Mouse (Mus musculus) kidney, postnatal 0 days (tissue): Measurements from ENCODE around the gene Gins2. TPM values are rescaled to one million over a fixed set of nuclear protein-coding genes. Genes with fewer than 3 reads are reported as not detected.

Experiments
- ATAC-seq: fragments of 200-750 bp; cut with Nextera tagmentation; replicated peaks from 2 replicates; pipeline ENCODE4 v1.8.0; 2017; ENCODE audit warnings: low read depth, moderate number of reproducible peaks, moderate TSS enrichment, moderate library complexity; ENCODE audit not compliant: low FRiP score
- DNase-seq: peaks from one replicate; pipeline ENCODE4 v3.0.0-alpha.2; 2016; ENCODE audit warnings: low spot score
- H3K27ac ChIP-seq: fragments of 300-500 bp; sonication (generic); 2 replicates; pipeline ENCODE4 v1.5.1; 2014; ENCODE audit warnings: mild to moderate bottlenecking
- H3K27me3 ChIP-seq: fragments of 300-500 bp; sonication (generic); 2 replicates; pipeline ENCODE4 v1.6.1; 2014; ENCODE audit warnings: low read length, mixed read lengths; ENCODE audit not compliant: insufficient read depth
- H3K36me3 ChIP-seq: fragments of 300-500 bp; sonication (generic); 2 replicates; pipeline ENCODE4 v1.6.1; 2014; ENCODE audit warnings: low read length, mixed read lengths; ENCODE audit not compliant: insufficient read depth
- H3K4me1 ChIP-seq: fragments of 300-500 bp; sonication (generic); replicated peaks from 2 replicates; pipeline ENCODE4 v1.6.1; 2014; ENCODE audit warnings: antibody characterized with exemption, low read length, mixed read lengths; ENCODE audit not compliant: insufficient read depth
- H3K4me2 ChIP-seq: fragments of 300-500 bp; sonication (generic); 2 replicates; pipeline ENCODE4 v1.6.1; 2014; ENCODE audit warnings: mild to moderate bottlenecking, low read length, moderate library complexity, mixed read lengths
- H3K4me3 ChIP-seq: fragments of 300-500 bp; sonication (generic); replicated peaks from 2 replicates; pipeline ENCODE4 v1.5.1; 2014; ENCODE audit warnings: low read depth, low read length
- H3K9ac ChIP-seq: fragments of 300-500 bp; sonication (generic); 2 replicates; pipeline ENCODE4 v1.6.1; 2014; ENCODE audit warnings: low read depth, low read length
- H3K9me3 ChIP-seq: fragments of 300-500 bp; sonication (generic); replicated peaks from 2 replicates; pipeline ENCODE4 v1.6.1; 2016; ENCODE audit warnings: low read length, inconsistent platforms, mixed read lengths
- CTCF ChIP-seq: IDR thresholded peaks from 2 replicates; pipeline ENCODE4 v1.5.1; 2016; ENCODE audit warnings: antibody characterized with exemption, low read depth, mild to moderate bottlenecking, moderate library complexity
- WGBS: fragments of 180-500 bp; shearing (Covaris S2); extraction: QIAGEN DNeasy Blood & Tissue Kit; methylation state at CpG from one replicate; pipeline ENCODE4 v1.1.7; 2014; 5-methylcytosine and 5-hydroxymethylcytosine counted together
- microRNA-seq: library from miRNA; unstranded; fragments of <30 nt; microRNA quantifications from one replicate; pipeline ENCODE4, GENCODE M21; 2016
- polyA plus RNA-seq: library from polyadenylated mRNA; unstranded; fragments of >200 nt; fragmentation: Nextera tagmentation; extraction: Ambion mirVana; gene quantifications from 2 replicates; pipeline ENCODE4 v1.2.1, GENCODE M21; 2015

Gins2 gene
- polyA plus RNA-seq, 1 experiment from 2014 or later: 54.0 TPM

GRCm38 (mm10) chr8:120531775-120532516 lies 57.2 kb downstream of the Gins2 start:
- ATAC-seq (no peak), DNase-seq (no peak)
- Histone ChIP-seq H3K9ac (no peak overlapping the region), H3K4me1 (peaks cover 51% of the 10 kb centered on the region), H3K27ac (no peak overlapping the region), H3K4me2 (no peak overlapping the region), H3K27me3 (no peaks in the 10 kb centered on the region), H3K4me3 (no peak overlapping the region), H3K9me3 (no peaks in the 10 kb centered on the region), H3K36me3 (no peaks in the 10 kb centered on the region)
- WGBS: 52% methylated on average over 10 of the region's 10 CpGs
- no peak for TF ChIP-seq CTCF

- Histone ChIP-seq H3K27ac (no peak overlapping the region; the same call in 1 of the 2 replicates), H3K4me3 (no peak overlapping the region), H3K27me3 (no peaks in the 10 kb centered on the region), H3K4me2 (no peak overlapping the region), H3K36me3 (no peaks in the 10 kb centered on the region), H3K4me1 (peaks cover 47% of the 10 kb centered on the region), H3K9me3 (no peaks in the 10 kb centered on the region), H3K9ac (no peak overlapping the region)
- no peak for DNase-seq
- ATAC-seq: no peak
- no peak for TF ChIP-seq CTCF
- 57% methylated on average over 16 of the region's 16 CpGs for WGBS
These were observed 58.0 kb downstream of the Gins2 start for GRCm38 (mm10) chr8:120530954-120531656.

GRCm38 (mm10) chr8:120529226-120529625 lies 59.9 kb downstream of the Gins2 start:
- peaks cover 44% of the 10 kb centered on the region for H3K4me1 ChIP-seq
- no peaks in the 10 kb centered on the region for H3K9me3 ChIP-seq
- H3K9ac ChIP-seq: no peak overlapping the region
- no peak overlapping the region for H3K27ac ChIP-seq
- no peak overlapping the region for H3K4me3 ChIP-seq
- DNase-seq: no peak
- 34% methylated on average over 7 of the region's 7 CpGs for whole genome bisulfite sequencing
- H3K4me2 ChIP-seq: no peak overlapping the region
- no peak; the same call in 1 of the 2 replicates for ATAC-seq
- H3K36me3 ChIP-seq: no peaks in the 10 kb centered on the region
- TF ChIP-seq CTCF: no peak
- no peaks in the 10 kb centered on the region for H3K27me3 ChIP-seq

Small RNAs within 50 kb of the gene (microRNA-seq; reads per million reads assigned to microRNA genes)
- gene Mir7687: not detected

Other genes with a start within 250 kb of the Gins2 start
- gene 1190005I06Rik, start 58.3 kb upstream of the Gins2 start, polyA plus RNA-seq: 2.2 and 2.6 TPM in 2 replicates
- gene Gm27021, start 78.8 kb upstream of the Gins2 start, polyA plus RNA-seq: 3.2 and 4.0 TPM in 2 replicates
- 2,057 and 2,086 TPM in 2 replicates for gene Cox4i1, start 78.9 kb upstream of the Gins2 start, polyA plus RNA-seq
- 210 and 213 TPM in 2 replicates for gene Emc8, start 79.3 kb upstream of the Gins2 start, polyA plus RNA-seq
- gene Irf8, start 147.1 kb upstream of the Gins2 start, polyA plus RNA-seq: 15.7 TPM in 2 replicates